Mouse (Mus musculus) erythroblast, embryonic 14.5 days (primary cell): ENCODE measurements around the gene Pex5l.

Source experiments
- GATA1 ChIP-seq: IDR thresholded peaks from 2 replicates; pipeline ENCODE4 v1.6.1; 2012; ENCODE audit warnings: low read length, inconsistent platforms, mixed read lengths
- TAL1 ChIP-seq: IDR thresholded peaks from 3 replicates; pipeline ENCODE4 v1.6.1; 2012; ENCODE audit warnings: low read length, inconsistent platforms, mixed read lengths

DNA sequence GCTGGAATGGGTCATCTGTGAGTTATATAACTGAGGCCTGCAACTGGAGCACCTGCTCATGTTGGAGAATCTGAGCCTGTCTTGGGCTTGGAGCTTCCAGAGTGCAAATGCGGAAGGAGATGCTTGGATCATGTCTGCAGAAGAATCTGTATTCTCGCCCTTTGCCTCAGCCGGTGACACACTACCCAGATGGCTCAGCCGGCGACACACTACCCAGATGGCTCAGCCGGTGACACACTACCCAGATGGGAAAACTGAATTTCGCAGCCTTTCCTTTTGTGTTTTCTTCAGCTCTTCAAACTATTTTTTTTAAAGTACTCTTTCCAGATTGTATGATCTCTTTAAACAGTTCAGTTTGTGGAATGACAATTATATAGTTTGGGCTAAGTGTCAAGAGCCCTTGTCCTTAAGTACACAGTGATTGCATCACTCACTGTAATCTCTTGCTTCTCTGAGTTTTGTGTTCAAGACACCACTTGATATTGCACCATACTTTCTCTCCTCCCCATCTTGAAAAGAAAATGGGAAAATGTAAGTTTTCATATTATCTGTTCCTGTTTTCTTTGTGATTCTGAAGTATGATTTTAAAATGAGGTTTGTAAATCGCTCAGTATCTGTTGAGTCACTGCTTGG, 142.5 kb downstream of the Pex5l start:
- no peak for TF ChIP-seq GATA1
- TF ChIP-seq TAL1 = no peak
